Mouse (Mus musculus) liver, embryonic 13.5 days (tissue): ENCODE data around the gene Mrps36. TPM values are rescaled to one million over a fixed set of nuclear protein-coding genes. Genes with fewer than 3 reads are reported as not detected.

ENCODE experiments used
- ATAC-seq: fragments of 200-750 bp; cut with Nextera tagmentation; 2 replicates; pipeline ENCODE4 v1.8.0; 2017; ENCODE audit warnings: low read depth, mild to moderate bottlenecking, moderate number of reproducible peaks, moderate library complexity
- DNase-seq: peaks from one replicate; pipeline ENCODE4 v3.0.0; 2022
- H3K27ac ChIP-seq: fragments of 300-500 bp; sonication (generic); 2 replicates; pipeline ENCODE4 v1.5.1; 2015; ENCODE audit warnings: moderate library complexity, mild to moderate bottlenecking, inconsistent platforms
- H3K27me3 ChIP-seq: fragments of 300-500 bp; sonication (generic); 2 replicates; pipeline ENCODE4 v1.6.1; 2015; ENCODE audit warnings: mild to moderate bottlenecking, inconsistent platforms
- H3K36me3 ChIP-seq: fragments of 300-500 bp; sonication (generic); 2 replicates; pipeline ENCODE4 v1.6.1; 2015; ENCODE audit warnings: mild to moderate bottlenecking, inconsistent platforms
- H3K4me1 ChIP-seq: fragments of 300-500 bp; sonication (generic); replicated peaks from 2 replicates; pipeline ENCODE4 v1.6.1; 2015; ENCODE audit warnings: inconsistent platforms
- H3K4me2 ChIP-seq: fragments of 300-500 bp; sonication (generic); 2 replicates; pipeline ENCODE4 v1.6.1; 2015; ENCODE audit warnings: inconsistent platforms, mild to moderate bottlenecking, moderate library complexity
- H3K4me3 ChIP-seq: fragments of 300-500 bp; sonication (generic); replicated peaks from 2 replicates; pipeline ENCODE4 v1.5.1; 2015; ENCODE audit warnings: mild to moderate bottlenecking, inconsistent platforms
- H3K9ac ChIP-seq: fragments of 300-500 bp; sonication (generic); 2 replicates; pipeline ENCODE4 v1.6.1; 2015; ENCODE audit warnings: mild to moderate bottlenecking, inconsistent platforms
- H3K9me3 ChIP-seq: fragments of 300-500 bp; sonication (generic); replicated peaks from 2 replicates; pipeline ENCODE4 v1.6.1; 2016; ENCODE audit warnings: inconsistent platforms
- WGBS: fragments of 180-500 bp; shearing (Covaris S2); methylation state at CpG from one replicate; pipeline ENCODE4 v1.1.7; 2015; ENCODE audit not compliant: insufficient replicate concordance; 5-methylcytosine and 5-hydroxymethylcytosine counted together
- polyA plus RNA-seq: library from polyadenylated mRNA; unstranded; fragments of >200 nt; fragmentation: Nextera tagmentation; extraction: Ambion mirVana; gene quantifications from 2 replicates; pipeline ENCODE4 v1.2.1, GENCODE M21; 2015

Mrps36 gene
- polyA plus RNA-seq, 1 experiment from 2014 or later = 167 TPM

DNA sequence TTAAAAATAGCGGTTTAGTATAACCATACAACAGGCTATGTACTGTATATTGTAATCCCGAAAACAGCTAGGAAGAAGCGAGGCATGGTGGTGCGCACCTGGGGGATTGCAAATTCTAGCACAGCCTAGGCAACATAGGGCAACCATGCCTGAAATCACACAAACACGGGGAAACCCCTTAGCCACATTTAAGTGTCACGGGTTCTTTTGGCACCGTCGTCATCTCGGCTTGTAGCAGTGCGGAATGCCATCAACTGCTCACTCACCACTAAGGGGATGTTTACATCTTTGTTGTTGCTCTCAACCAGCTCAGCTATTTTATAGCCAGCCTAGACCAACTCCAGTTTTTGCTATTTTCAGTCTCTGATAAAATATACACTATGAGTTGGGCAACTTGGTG is 45.6 kb downstream of the Mrps36 start:
- H3K4me1 ChIP-seq = no peaks in the 10 kb centered on the region
- H3K9ac ChIP-seq = no peak overlapping the region
- WGBS = 93% methylated on average over 10 of the region's 10 CpGs
- H3K27ac ChIP-seq = no peak overlapping the region
- H3K9me3 ChIP-seq = no peaks in the 10 kb centered on the region
- H3K36me3 ChIP-seq = peaks cover 74% of the 10 kb centered on the region
- H3K4me2 ChIP-seq = no peak overlapping the region
- H3K27me3 ChIP-seq = no peaks in the 10 kb centered on the region
- no peak overlapping the region for H3K4me3 ChIP-seq
- ATAC-seq (no peak), DNase-seq (no peak)

DNA sequence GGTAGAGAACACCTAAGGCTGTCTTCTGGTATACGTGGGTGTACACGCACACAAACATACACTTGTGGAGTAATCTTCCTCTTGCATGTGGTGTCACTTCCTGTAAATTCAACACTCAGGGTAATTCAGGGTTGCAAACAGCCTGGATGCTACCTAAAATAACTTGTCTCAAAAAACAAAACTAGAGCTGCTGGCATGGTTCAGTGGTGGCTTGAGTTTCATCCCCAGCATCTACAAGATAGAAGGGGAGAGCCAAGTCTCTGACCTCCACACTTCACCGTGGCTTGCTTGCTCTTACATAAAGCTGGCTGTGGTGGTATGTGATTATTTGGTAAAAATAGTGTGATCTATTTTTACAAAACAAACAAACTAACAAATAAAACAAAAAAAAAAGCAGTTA is 46.9 kb downstream of the Mrps36 start:
- Histone ChIP-seq H3K9ac (no peak overlapping the region), H3K4me1 (no peaks in the 10 kb centered on the region), H3K4me3 (no peak overlapping the region), H3K4me2 (no peak overlapping the region), H3K27me3 (no peaks in the 10 kb centered on the region), H3K27ac (no peak overlapping the region), H3K36me3 (peaks cover 61% of the 10 kb centered on the region), H3K9me3 (no peaks in the 10 kb centered on the region)
- DNase-seq = no peak
- ATAC-seq = no peak
- 68% methylated on average over 3 of the region's 3 CpGs for WGBS

DNA sequence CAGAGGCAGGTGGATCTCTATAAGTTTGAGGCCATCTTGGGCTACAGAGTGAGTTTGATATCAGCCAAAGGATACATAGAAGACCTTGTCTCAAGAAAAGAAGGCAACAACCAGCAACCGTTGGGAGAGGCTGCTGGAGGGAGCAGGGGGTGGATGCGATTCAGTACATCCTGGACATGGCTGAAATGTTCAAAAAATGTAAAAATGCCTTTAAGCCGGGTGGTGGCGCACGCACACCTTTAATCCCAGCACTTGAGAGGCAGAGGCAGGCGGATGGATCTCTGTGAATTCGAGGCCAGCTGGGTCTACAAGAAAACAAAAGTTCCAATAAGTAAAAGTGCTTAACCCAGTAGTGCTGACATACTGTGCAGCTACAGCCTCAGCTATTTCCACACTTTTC is 56.9 kb downstream of the Mrps36 start:
- DNase-seq (peak; percentile 10), ATAC-seq (no peak)
- no peak overlapping the region for H3K27ac ChIP-seq
- no peak overlapping the region for H3K4me3 ChIP-seq
- no peak overlapping the region for H3K9ac ChIP-seq
- H3K9me3 ChIP-seq = no peaks in the 10 kb centered on the region
- no peaks in the 10 kb centered on the region for H3K27me3 ChIP-seq
- no peak overlapping the region for H3K4me2 ChIP-seq
- H3K4me1 ChIP-seq = no peaks in the 10 kb centered on the region
- H3K36me3 ChIP-seq = peaks cover 7% of the 10 kb centered on the region; the same call in 1 of the 2 replicates
- WGBS = 57% methylated on average over 7 of the region's 7 CpGs

Other genes with a start within 250 kb of the Mrps36 start
- 5.3 and 6.4 TPM in 2 replicates for gene Ocln, start 191.9 kb downstream of the Mrps36 start, polyA plus RNA-seq
- gene Marveld2, start 127.7 kb downstream of the Mrps36 start, polyA plus RNA-seq = 6.0 and 6.4 TPM in 2 replicates
- gene Ak6, start 93.7 kb downstream of the Mrps36 start, polyA plus RNA-seq = 219 and 231 TPM in 2 replicates
- gene Rad17, start 93.6 kb downstream of the Mrps36 start, polyA plus RNA-seq = 15.2 and 18.6 TPM in 2 replicates
- gene Taf9, start 93.1 kb downstream of the Mrps36 start, polyA plus RNA-seq = 15.9 and 16.8 TPM in 2 replicates
- 5.3 and 6.0 TPM in 2 replicates for gene Ccdc125, start 74.9 kb downstream of the Mrps36 start, polyA plus RNA-seq
- gene Cdk7, start 13.7 kb downstream of the Mrps36 start, polyA plus RNA-seq = 49.1 and 54.9 TPM in 2 replicates
- 46.2 and 57.1 TPM in 2 replicates for gene Cenph, start 31.2 kb upstream of the Mrps36 start, polyA plus RNA-seq
- gene Ccnb1, start 41.9 kb upstream of the Mrps36 start, polyA plus RNA-seq = 277 and 297 TPM in 2 replicates
- gene Slc30a5, start 88.8 kb upstream of the Mrps36 start, polyA plus RNA-seq = 27.0 and 34.3 TPM in 2 replicates